Mouse (Mus musculus) MEL-GATA-1-ER (cell line): ENCODE measurements around the gene Ehhadh.

Source experiments
- DNase-seq: peaks from one replicate; pipeline ENCODE4 v3.0.0-alpha.2; 2012; ENCODE audit warnings: low read depth; ENCODE audit errors: extremely low read depth

The Ehhadh gene

GRCm38 (mm10) chr16:21735638-21736037 is 52.0 kb downstream of the Ehhadh start:
- no peak for DNase-seq

GRCm38 (mm10) chr16:21727897-21728364 is 59.7 kb downstream of the Ehhadh start:
- peak; percentile 64 for DNase-seq

GRCm38 (mm10) chr16:21727421-21727820 is 60.2 kb downstream of the Ehhadh start:
- no peak for DNase-seq

- no peak for DNase-seq
Measured at GRCm38 (mm10) chr16:21724261-21724660, 63.3 kb downstream of the Ehhadh start.

- DNase-seq = peak; percentile 55
Measured at GRCm38 (mm10) chr16:21719770-21720169, 67.8 kb downstream of the Ehhadh start.

GRCm38 (mm10) chr16:21714516-21714915 is 73.1 kb downstream of the Ehhadh start:
- DNase-seq = no peak
